Mouse (Mus musculus): ENCODE data around the gene Nckap5l. TPM values are rescaled to one million over a fixed set of nuclear protein-coding genes. Genes with fewer than 3 reads are reported as not detected.

Nckap5l gene
- total RNA-seq, 2 experiments from 2014 or later = 37.2 to 39.4 TPM

Other genes starting within 250 kb of the Nckap5l start
- under 1 TPM; 0.10 to 0.13 TPM for gene Kcnh3, start 232.9 kb downstream of the Nckap5l start, total RNA-seq (2021)
- gene Mcrs1, start 205.8 kb downstream of the Nckap5l start, total RNA-seq (2021) = 10 to 100 TPM; 55.6 to 59.3 TPM
- 10 to 100 TPM; 32.6 to 34.5 TPM for gene Prpf40b, start 162.7 kb downstream of the Nckap5l start, total RNA-seq (2021)
- gene Fam186b, start 161.9 kb downstream of the Nckap5l start, total RNA-seq (2021) = not detected
- gene Fmnl3, start 87.3 kb downstream of the Nckap5l start, total RNA-seq (2021) = 10 to 100 TPM; 32.3 to 35.7 TPM
- gene Tmbim6, start 64.9 kb downstream of the Nckap5l start, total RNA-seq (2021) = 100 to 1,000 TPM; 205 to 215 TPM
- 1 to 10 TPM; 7.2 to 7.4 TPM for gene Bcdin3d, start 17.0 kb upstream of the Nckap5l start, total RNA-seq (2021)
- not detected for gene Faim2, start 70.4 kb upstream of the Nckap5l start, total RNA-seq (2021)
- not detected for gene Aqp2, start 121.3 kb upstream of the Nckap5l start, total RNA-seq (2021)
- gene Aqp5, start 133.0 kb upstream of the Nckap5l start, total RNA-seq (2021) = not detected
- not detected for gene Aqp6, start 143.7 kb upstream of the Nckap5l start, total RNA-seq (2021)
- 10 to 100 TPM; 40.5 to 43.4 TPM for gene Racgap1, start 193.9 kb upstream of the Nckap5l start, total RNA-seq (2021)
- 1 to 10 TPM in 1 of 2 experiments, under 1 TPM in 1; 0.91 to 1.9 TPM for gene Asic1, start 212.6 kb upstream of the Nckap5l start, total RNA-seq (2021)
- gene Smarcd1, start 244.4 kb upstream of the Nckap5l start, total RNA-seq (2021) = 10 to 100 TPM; 26.9 to 34.7 TPM
- gene Gm17349, start 247.7 kb upstream of the Nckap5l start, total RNA-seq (2021) = 1 to 10 TPM; 2.5 to 2.9 TPM

All from gastrocnemius, postnatal 4 days (tissue).